Mouse (Mus musculus) forebrain, embryonic 13.5 days (tissue): ENCODE data around the gene Tcte2. TPM values are rescaled to one million over a fixed set of nuclear protein-coding genes. Genes with fewer than 3 reads are reported as not detected.
"Not testable (repeated sequence)": the region's sequence is repeated elsewhere in the genome, so short reads cannot be mapped to it uniquely, and the experiment has no call there.

Experiments
- ATAC-seq: fragments of 200-750 bp; cut with Nextera tagmentation; 2 replicates; pipeline ENCODE4 v1.8.0; 2017
- H3K27ac ChIP-seq: fragments of 300-500 bp; sonication (generic); 2 replicates; pipeline ENCODE4 v1.5.1; 2015; ENCODE audit warnings: inconsistent platforms, mild to moderate bottlenecking, moderate library complexity
- H3K27me3 ChIP-seq: fragments of 300-500 bp; sonication (generic); 2 replicates; pipeline ENCODE4 v1.6.1; 2015; ENCODE audit warnings: mild to moderate bottlenecking, inconsistent platforms
- H3K36me3 ChIP-seq: fragments of 300-500 bp; sonication (generic); 2 replicates; pipeline ENCODE4 v1.6.1; 2015; ENCODE audit warnings: mild to moderate bottlenecking, inconsistent platforms; ENCODE audit not compliant: poor library complexity, severe bottlenecking
- H3K4me1 ChIP-seq: fragments of 300-500 bp; sonication (generic); 2 replicates; pipeline ENCODE4 v1.6.1; 2015; ENCODE audit warnings: inconsistent platforms
- H3K4me2 ChIP-seq: fragments of 300-500 bp; sonication (generic); 2 replicates; pipeline ENCODE4 v1.6.1; 2015; ENCODE audit warnings: inconsistent platforms, mild to moderate bottlenecking, moderate library complexity
- H3K4me3 ChIP-seq: fragments of 300-500 bp; sonication (generic); 2 replicates; pipeline ENCODE4 v1.5.1; 2015; ENCODE audit warnings: mild to moderate bottlenecking, inconsistent platforms
- H3K9ac ChIP-seq: fragments of 300-500 bp; sonication (generic); 2 replicates; pipeline ENCODE4 v1.6.1; 2015; ENCODE audit warnings: mild to moderate bottlenecking, inconsistent platforms
- H3K9me3 ChIP-seq: fragments of 300-500 bp; sonication (generic); replicated peaks from 2 replicates; pipeline ENCODE4 v1.6.1; 2016; ENCODE audit warnings: inconsistent platforms
- WGBS: fragments of 180-500 bp; shearing (Covaris S2); methylation state at CpG from one replicate; pipeline ENCODE4 v1.1.7; 2015; 5-methylcytosine and 5-hydroxymethylcytosine counted together
- polyA plus RNA-seq: library from polyadenylated mRNA; unstranded; fragments of >200 nt; fragmentation: Nextera tagmentation; extraction: Ambion mirVana; gene quantifications from 2 replicates; pipeline ENCODE4 v1.2.1, GENCODE M21; 2015

Tcte2 gene
- polyA plus RNA-seq, 1 experiment from 2014 or later = 19.2 TPM

DNA sequence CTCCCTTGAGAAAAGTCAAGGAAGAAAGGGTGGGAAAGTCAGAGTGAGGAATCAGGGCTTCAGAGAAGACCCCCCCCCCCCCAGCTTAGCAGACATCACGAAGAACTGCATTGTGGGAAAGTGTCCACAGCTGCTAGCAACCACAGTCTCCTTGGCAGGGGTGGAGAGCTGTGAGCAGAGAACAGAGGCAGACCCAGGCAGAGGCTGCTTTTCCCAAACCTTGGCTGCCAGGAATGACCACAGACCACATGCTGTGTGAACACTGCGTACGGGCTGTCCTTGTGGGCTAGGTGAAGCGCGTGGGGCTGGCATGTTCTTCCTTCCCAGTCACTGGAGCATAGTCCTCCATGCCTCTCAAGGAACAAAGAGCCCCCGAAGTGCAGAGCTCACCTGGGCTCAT is 81.9 kb downstream of the Tcte2 start:
- 64% methylated on average over 6 of the region's 6 CpGs for WGBS
- H3K27ac ChIP-seq = peak overlapping the region; percentile 76
- H3K9ac ChIP-seq = no peak overlapping the region

DNA sequence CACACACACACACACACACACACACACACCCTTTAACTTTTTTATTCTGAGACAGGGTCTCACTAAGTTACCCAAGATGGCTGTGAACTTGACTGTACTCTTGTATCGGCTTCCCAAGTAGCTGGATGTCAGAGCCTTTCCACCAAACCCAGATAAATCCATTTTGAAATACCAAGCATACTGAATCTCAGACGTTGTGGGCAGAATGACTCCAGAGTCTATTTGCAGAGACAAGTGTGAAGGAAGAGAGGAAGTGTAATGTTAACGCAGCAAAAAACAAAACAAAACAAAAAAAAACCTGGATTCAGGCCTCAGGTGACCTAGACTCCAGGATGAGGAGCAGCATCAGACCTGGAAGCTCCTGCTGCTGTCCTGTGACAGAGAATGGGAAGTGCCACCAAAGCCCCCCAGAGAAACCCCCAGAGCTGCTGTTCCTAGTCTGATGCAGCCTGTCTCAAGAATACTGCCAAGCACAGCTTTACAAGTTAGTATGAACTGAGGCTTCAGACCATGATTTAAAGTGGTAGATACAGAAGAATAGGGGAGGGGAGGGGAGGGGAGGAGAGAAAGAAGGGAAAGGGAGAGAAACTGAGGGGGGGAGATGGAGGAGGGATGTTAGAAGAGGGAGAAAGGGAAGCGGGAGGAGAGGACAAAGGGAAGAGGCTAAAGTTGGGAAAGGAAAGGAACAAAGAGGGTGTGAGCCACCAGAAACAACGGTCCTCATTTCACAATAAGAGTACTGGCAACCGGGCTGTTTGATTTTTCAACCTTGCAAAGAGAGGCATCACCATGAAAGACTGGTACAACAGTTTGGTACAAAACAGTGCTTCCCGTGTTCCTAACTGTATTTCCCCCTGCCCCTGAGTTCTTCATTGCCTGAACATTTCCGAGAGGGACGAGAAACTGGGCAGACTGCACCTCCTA is 84.1 kb downstream of the Tcte2 start:
- no peak overlapping the region for H3K4me3 ChIP-seq
- no peak for ATAC-seq
- peak overlapping the region; percentile 53; the same call in 1 of the 2 replicates for H3K9ac ChIP-seq
- 29% methylated on average over 9 of the region's 9 CpGs for WGBS
- peaks cover 38% of the 10 kb centered on the region for H3K4me1 ChIP-seq
- H3K4me2 ChIP-seq = peak overlapping the region; percentile 40
- no peaks in the 10 kb centered on the region for H3K36me3 ChIP-seq
- H3K27me3 ChIP-seq = no peaks in the 10 kb centered on the region
- peak overlapping the region; percentile 77 for H3K27ac ChIP-seq
- no peaks in the 10 kb centered on the region for H3K9me3 ChIP-seq

More for the DNA sequence above, 81.9 kb downstream of the Tcte2 start:
- H3K4me1 ChIP-seq = peaks cover 54% of the 10 kb centered on the region
- H3K9me3 ChIP-seq = no peaks in the 10 kb centered on the region
- H3K4me3 ChIP-seq = no peak overlapping the region
- H3K36me3 ChIP-seq = no peaks in the 10 kb centered on the region
- no peak overlapping the region for H3K4me2 ChIP-seq
- no peaks in the 10 kb centered on the region for H3K27me3 ChIP-seq
- ATAC-seq = no peak

DNA sequence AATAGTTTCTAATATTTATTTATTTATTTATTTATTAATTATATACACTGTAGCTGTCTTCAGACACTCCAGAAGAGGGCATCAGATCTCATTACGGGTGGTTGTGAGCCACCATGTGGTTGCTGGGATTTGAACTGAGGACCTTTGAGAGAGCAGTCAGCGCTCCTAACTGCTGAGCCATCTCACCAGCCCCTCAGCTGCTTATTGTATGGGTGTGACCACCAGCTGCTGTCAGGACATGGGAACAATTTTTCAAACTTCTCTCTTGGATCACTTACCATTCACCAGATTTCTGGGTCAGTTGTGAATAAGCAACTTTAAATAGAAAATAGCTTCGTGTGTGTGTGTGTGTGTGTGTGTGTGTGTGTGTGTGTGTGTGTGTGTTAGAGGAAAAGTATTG is 85.5 kb downstream of the Tcte2 start:
- H3K4me2 ChIP-seq, H3K9me3 ChIP-seq, ATAC-seq, H3K4me3 ChIP-seq, H3K9ac ChIP-seq, H3K36me3 ChIP-seq, H3K27ac ChIP-seq, H3K27me3 ChIP-seq: not testable (repeated sequence)
- WGBS = 81% methylated on average over 3 of the region's 3 CpGs
- H3K4me1 ChIP-seq = peaks cover 31% of the 10 kb centered on the region

DNA sequence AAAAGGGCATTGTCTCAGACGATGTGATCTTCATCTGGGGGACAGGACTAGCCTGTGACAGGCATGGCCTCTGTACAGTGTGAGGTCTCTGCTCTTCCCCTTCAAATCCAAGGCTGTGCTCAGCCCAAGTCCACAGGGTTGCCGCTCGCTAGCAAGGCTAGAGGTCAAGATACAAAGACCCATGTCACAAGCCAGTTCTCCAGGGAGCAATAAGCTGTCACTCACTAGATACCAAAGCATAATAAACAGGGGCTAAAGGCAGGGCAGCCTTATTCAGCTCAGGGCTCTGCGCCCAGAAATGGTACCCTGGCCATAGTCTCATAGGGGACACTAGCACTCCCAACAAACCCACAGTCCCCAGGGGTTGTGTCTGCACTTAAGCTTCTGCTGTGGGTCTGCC is 86.0 kb downstream of the Tcte2 start:
- no peaks in the 10 kb centered on the region for H3K27me3 ChIP-seq
- H3K4me2 ChIP-seq = no peak overlapping the region
- no peak overlapping the region for H3K4me3 ChIP-seq
- H3K27ac ChIP-seq = no peak overlapping the region
- ATAC-seq = no peak
- WGBS = 69% methylated on average over 4 of the region's 4 CpGs
- no peaks in the 10 kb centered on the region for H3K9me3 ChIP-seq
- H3K9ac ChIP-seq = no peak overlapping the region
- peaks cover 31% of the 10 kb centered on the region for H3K4me1 ChIP-seq
- H3K36me3 ChIP-seq = no peaks in the 10 kb centered on the region

DNA sequence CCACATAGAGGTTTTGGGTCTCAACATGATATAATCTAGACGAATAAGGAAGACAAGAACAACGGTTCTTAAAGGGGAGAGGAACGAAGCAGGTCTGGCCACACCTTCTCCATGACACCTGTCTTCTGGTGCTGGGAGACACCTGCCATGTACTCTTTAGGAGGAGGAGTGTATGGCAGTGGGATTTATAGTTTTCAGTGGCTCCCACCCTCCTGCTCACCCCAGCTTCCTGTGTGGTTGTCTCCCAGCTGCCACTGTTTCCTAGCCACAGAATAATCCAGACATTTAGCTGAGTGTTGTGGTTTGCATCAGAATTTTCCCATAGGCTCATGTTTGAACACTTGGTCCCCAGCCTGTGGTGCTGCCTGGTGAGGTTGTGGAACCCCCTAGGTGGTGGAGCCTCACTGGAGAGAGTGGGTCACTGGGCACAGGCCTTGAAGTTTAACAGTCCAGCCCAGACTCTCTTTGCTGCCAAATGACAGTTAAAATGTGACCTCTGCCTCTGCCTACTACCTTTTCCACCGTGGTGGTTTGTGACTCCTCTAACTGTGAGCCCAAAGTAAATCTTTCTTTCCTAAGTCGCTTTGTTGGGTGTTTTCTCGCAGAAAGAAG is 86.8 kb downstream of the Tcte2 start:
- Histone ChIP-seq H3K36me3 (no peaks in the 10 kb centered on the region), H3K9ac (no peak overlapping the region), H3K4me1 (peaks cover 31% of the 10 kb centered on the region), H3K4me2 (no peak overlapping the region), H3K27ac (no peak overlapping the region), H3K27me3 (no peaks in the 10 kb centered on the region), H3K9me3 (no peaks in the 10 kb centered on the region), H3K4me3 (no peak overlapping the region)
- 83% methylated on average over 6 of the region's 6 CpGs for WGBS
- no peak for ATAC-seq

DNA sequence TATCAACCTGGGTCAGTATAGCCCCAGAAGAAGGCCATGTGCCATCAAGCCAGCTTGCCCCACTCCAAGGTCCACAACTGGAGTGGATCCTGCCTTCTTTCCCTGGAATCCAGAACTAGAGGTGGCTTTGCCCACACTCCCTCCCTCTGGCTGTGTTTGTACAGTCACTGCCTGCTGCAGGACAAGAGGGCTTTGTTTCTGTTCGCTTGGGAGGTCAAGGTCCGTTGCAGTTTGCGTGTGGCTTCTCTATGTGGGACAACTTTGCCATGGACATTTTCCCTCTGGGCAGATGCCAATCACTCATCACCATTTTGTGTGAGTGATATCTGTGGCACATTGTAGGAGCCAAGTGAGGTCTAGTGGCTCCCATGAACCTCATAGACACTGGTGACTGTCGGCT is 89.9 kb downstream of the Tcte2 start:
- WGBS = 73% methylated on average over 4 of the region's 4 CpGs
- no peak for ATAC-seq

DNA sequence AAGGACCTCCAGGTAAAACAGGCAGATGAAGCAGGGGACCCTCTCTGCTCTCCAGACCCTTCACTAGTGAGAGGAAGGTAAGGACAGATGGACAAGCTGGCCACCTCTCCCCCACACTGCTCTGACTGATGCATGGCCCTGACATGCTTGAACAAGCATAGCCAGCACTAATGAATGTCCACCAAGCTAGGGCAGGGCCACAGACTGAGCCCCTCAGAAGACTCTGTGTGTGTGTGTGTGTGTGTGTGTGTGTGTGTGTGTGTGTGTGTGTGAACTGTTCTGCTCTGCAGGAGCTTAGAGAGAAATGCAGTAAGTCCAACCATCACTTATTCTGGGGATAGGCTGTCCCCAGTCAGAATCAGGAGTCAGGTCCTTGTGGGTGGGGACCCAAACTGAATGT is 91.4 kb downstream of the Tcte2 start:
- Histone ChIP-seq H3K27ac (peak overlapping the region; percentile 99), H3K36me3 (no peaks in the 10 kb centered on the region), H3K4me2 (no peak overlapping the region), H3K9me3 (no peaks in the 10 kb centered on the region), H3K4me1 (peaks cover 52% of the 10 kb centered on the region), H3K4me3 (no peak overlapping the region), H3K27me3 (no peaks in the 10 kb centered on the region), H3K9ac (no peak overlapping the region; the same call in 1 of the 2 replicates)
- ATAC-seq = no peak

More for the DNA sequence above, 89.9 kb downstream of the Tcte2 start:
- Histone ChIP-seq H3K4me3 (no peak overlapping the region), H3K27ac (no peak overlapping the region), H3K9ac (no peak overlapping the region), H3K4me2 (no peak overlapping the region), H3K36me3 (no peaks in the 10 kb centered on the region), H3K27me3 (no peaks in the 10 kb centered on the region), H3K9me3 (no peaks in the 10 kb centered on the region), H3K4me1 (peaks cover 43% of the 10 kb centered on the region)

DNA sequence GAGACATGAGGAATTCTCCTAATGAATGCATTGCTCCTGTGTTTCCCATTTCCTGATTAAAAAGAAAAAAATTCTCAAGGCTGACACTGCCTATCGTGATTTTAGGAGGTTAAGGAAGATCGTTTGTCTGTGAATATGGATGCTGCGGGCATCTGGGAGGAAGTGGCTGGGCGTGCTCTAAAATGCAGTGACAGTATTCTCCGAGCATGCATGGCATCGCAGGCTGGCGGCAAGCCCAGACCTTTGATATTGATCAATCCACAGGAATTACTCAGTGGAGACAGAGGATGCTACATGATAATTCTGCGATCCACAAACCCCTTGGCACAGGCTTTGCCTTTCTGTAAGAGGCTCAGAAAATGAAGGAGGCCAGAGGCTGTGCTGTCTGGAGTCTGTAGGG is 92.4 kb downstream of the Tcte2 start:
- no peaks in the 10 kb centered on the region for H3K36me3 ChIP-seq
- H3K4me3 ChIP-seq = no peak overlapping the region
- H3K4me2 ChIP-seq = peak overlapping the region; percentile 49
- H3K9me3 ChIP-seq = no peaks in the 10 kb centered on the region
- peak; percentile 44 for ATAC-seq
- H3K27me3 ChIP-seq = no peaks in the 10 kb centered on the region
- H3K9ac ChIP-seq = peak overlapping the region; percentile 50; the same call in 1 of the 2 replicates
- peaks cover 52% of the 10 kb centered on the region for H3K4me1 ChIP-seq
- 2% methylated on average over 8 of the region's 8 CpGs for WGBS
- H3K27ac ChIP-seq = peak overlapping the region; percentile 99

DNA sequence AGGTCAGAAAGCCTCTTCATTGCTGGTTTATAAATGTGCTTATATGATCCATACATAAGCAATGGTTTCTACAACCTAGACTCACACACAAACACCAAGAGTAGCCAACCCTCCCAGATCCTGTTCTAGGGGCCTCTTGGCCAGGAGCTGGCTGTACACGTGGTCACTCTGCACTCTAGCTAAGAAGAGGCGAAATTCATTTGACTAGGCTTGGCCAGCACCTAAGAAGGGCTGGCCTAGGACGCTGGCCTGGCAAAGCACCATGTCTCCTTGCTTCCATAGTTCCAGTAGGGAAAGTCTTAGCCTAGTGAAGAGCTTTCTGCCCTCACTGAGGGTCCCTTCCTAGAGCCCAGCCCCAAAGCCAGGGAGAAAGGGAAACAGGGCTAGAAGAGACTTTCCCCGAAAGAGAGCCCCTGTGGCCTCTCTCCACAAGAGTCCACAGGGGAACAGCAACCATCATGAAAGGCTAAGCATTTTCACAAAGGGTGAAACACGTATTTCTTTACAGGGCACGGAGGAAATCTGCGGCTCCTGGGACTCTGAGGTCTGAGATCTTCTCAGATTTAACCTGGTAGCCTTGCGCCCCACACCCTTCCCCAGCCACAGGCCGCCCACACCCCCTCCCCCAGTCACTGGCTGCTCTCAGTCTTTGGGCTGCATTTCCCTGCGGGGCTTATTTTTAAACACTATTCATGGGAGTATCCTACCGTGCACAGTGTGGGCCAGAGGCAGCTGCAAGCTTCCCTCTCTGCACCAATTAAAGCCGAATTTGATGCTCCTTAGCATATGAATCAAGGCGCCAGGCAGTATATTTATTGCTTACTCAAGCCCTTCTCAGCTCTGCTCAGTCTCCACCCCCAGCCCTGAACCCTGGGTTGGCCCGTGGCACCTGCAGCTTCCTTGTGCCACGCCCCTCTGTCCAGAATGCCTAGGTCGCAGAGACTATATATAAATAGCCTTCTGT is 93.3 kb downstream of the Tcte2 start:
- peak overlapping the region; percentile 49 for H3K4me2 ChIP-seq
- ATAC-seq = peak; percentile 94
- WGBS = 1% methylated on average over 16 of the region's 16 CpGs
- H3K27ac ChIP-seq = peak overlapping the region; percentile 99
- peaks cover 52% of the 10 kb centered on the region for H3K4me1 ChIP-seq
- H3K9me3 ChIP-seq = no peaks in the 10 kb centered on the region
- H3K9ac ChIP-seq = peak overlapping the region; percentile 52
- peak overlapping the region; percentile 14; the same call in 1 of the 2 replicates for H3K4me3 ChIP-seq
- H3K27me3 ChIP-seq = no peaks in the 10 kb centered on the region
- no peaks in the 10 kb centered on the region for H3K36me3 ChIP-seq

DNA sequence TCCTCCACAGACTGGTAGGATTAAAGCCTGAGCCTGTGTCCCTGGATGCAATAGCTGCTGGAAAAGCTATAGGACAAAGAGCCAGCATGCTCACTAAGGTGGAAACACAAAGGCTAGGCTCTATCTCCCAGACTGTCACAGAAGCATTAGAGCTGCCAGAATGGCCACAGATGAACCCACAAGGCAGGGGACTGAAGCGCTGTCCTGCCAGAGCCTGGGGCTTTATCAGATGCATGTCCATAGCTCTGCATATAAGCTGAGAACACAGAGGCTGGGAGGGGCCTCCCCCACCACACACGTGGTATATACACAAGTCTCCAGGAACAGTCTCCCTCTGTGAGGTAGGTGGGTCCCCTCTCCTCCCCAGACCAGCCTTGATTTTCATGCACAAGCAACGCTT is 94.6 kb downstream of the Tcte2 start:
- Histone ChIP-seq H3K27me3 (no peaks in the 10 kb centered on the region), H3K9me3 (no peaks in the 10 kb centered on the region), H3K4me2 (peak overlapping the region; percentile 49; the same call in 1 of the 2 replicates), H3K36me3 (no peaks in the 10 kb centered on the region), H3K4me3 (no peak overlapping the region), H3K27ac (peak overlapping the region; percentile 99), H3K9ac (peak overlapping the region; percentile 40), H3K4me1 (peaks cover 52% of the 10 kb centered on the region)
- 9% methylated on average over 3 of the region's 3 CpGs for WGBS
- peak; percentile 20 for ATAC-seq

DNA sequence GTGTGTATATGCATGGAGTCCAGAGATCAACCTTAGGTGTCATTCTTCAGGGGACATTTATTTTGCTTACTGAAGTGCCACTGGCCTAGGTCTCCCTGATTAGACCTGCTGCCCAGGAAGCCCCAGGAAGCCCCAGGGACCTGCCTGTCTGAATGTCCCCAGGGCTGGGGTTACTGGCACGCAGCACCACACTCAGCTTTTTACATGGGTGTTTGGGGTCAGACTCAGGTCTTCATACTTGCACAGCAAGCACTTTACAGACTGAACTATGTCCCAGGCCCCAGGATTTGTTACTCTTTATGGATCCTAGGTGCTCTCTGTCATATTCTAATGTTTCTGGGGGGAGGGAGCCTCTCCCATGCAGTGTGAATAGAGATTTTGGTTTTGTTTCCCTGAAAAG is 95.9 kb downstream of the Tcte2 start:
- no peaks in the 10 kb centered on the region for H3K27me3 ChIP-seq
- no peak overlapping the region for H3K9ac ChIP-seq
- no peaks in the 10 kb centered on the region for H3K36me3 ChIP-seq
- H3K9me3 ChIP-seq = no peaks in the 10 kb centered on the region
- no peak overlapping the region for H3K4me2 ChIP-seq
- H3K4me1 ChIP-seq = peaks cover 49% of the 10 kb centered on the region
- H3K4me3 ChIP-seq = no peak overlapping the region
- 74% methylated on average over 1 of the region's 1 CpGs for WGBS
- no peak for ATAC-seq
- H3K27ac ChIP-seq = peak overlapping the region; percentile 99; the same call in 1 of the 2 replicates
